Mouse (Mus musculus) midbrain, embryonic 15.5 days (tissue): Measurements from ENCODE around the gene Rsl1d1. TPM values are rescaled to one million over a fixed set of nuclear protein-coding genes. Genes with fewer than 3 reads are reported as not detected.
"Not testable (repeated sequence)": the region's sequence is repeated elsewhere in the genome, so short reads cannot be mapped to it uniquely, and the experiment has no call there.

ENCODE experiments used
- ATAC-seq: fragments of 200-750 bp; cut with Nextera tagmentation; replicated peaks from 2 replicates; pipeline ENCODE4 v1.8.0; 2017; ENCODE audit warnings: moderate TSS enrichment
- H3K27ac ChIP-seq: fragments of 300-500 bp; sonication (generic); 2 replicates; pipeline ENCODE4 v1.5.1; 2015; ENCODE audit warnings: mild to moderate bottlenecking, inconsistent platforms
- H3K27me3 ChIP-seq: fragments of 300-500 bp; sonication (generic); replicated peaks from 2 replicates; pipeline ENCODE4 v1.6.1; 2015; ENCODE audit warnings: inconsistent platforms
- H3K36me3 ChIP-seq: fragments of 300-500 bp; sonication (generic); replicated peaks from 2 replicates; pipeline ENCODE4 v1.6.1; 2015; ENCODE audit warnings: inconsistent platforms
- H3K4me1 ChIP-seq: fragments of 300-500 bp; sonication (generic); 2 replicates; pipeline ENCODE4 v1.6.1; 2015; ENCODE audit warnings: inconsistent platforms
- H3K4me2 ChIP-seq: fragments of 300-500 bp; sonication (generic); 2 replicates; pipeline ENCODE4 v1.6.1; 2015; ENCODE audit warnings: inconsistent platforms, mild to moderate bottlenecking, moderate library complexity
- H3K4me3 ChIP-seq: fragments of 300-500 bp; sonication (generic); 2 replicates; pipeline ENCODE4 v1.5.1; 2015; ENCODE audit warnings: mild to moderate bottlenecking, inconsistent platforms
- H3K9ac ChIP-seq: fragments of 300-500 bp; sonication (generic); 2 replicates; pipeline ENCODE4 v1.6.1; 2015; ENCODE audit warnings: mild to moderate bottlenecking, inconsistent platforms
- H3K9me3 ChIP-seq: fragments of 300-500 bp; sonication (generic); 2 replicates; pipeline ENCODE4 v1.6.1; 2016; ENCODE audit warnings: inconsistent platforms
- WGBS: fragments of 180-500 bp; shearing (Covaris S2); methylation state at CpG from one replicate; pipeline ENCODE4 v1.1.7; 2015; ENCODE audit warnings: mixed read lengths; 5-methylcytosine and 5-hydroxymethylcytosine counted together
- polyA plus RNA-seq: library from polyadenylated mRNA; unstranded; fragments of >200 nt; fragmentation: Nextera tagmentation; extraction: Ambion mirVana; gene quantifications from 2 replicates; pipeline ENCODE4 v1.2.1, GENCODE M21; 2015

Gene Rsl1d1
- polyA plus RNA-seq, 1 experiment from 2014 or later: 122 TPM

- ATAC-seq: no peak
- H3K4me2 ChIP-seq: no peak overlapping the region
- 77% methylated on average over 2 of the region's 2 CpGs for WGBS
These were observed 25.7 kb downstream of the Rsl1d1 start for GRCm38 (mm10) chr16:11177404-11177803.

GRCm38 (mm10) chr16:11176884-11177244 is 26.3 kb downstream of the Rsl1d1 start:
- WGBS: 4% methylated on average over 4 of the region's 4 CpGs
- peak overlapping the region; percentile 93 for H3K27ac ChIP-seq

More at GRCm38 (mm10) chr16:11177404-11177803, 25.7 kb downstream of the Rsl1d1 start:
- no peak overlapping the region for H3K9ac ChIP-seq
- peaks cover 22% of the 10 kb centered on the region for H3K4me1 ChIP-seq
- no peak overlapping the region for H3K27ac ChIP-seq
- no peaks in the 10 kb centered on the region for H3K27me3 ChIP-seq
- no peaks in the 10 kb centered on the region for H3K9me3 ChIP-seq
- H3K36me3 ChIP-seq: no peaks in the 10 kb centered on the region
- H3K4me3 ChIP-seq: no peak overlapping the region

GRCm38 (mm10) chr16:11176208-11176883 is 26.8 kb downstream of the Rsl1d1 start, which contains the start of gene Zc3h7a:
TSS of gene Zc3h7a (minus strand) at chr16:11176393.
- under 1% methylated on average over 57 of the region's 57 CpGs for WGBS
- peak; percentile 95 for ATAC-seq

More at GRCm38 (mm10) chr16:11176884-11177244, 26.3 kb downstream of the Rsl1d1 start:
- Histone ChIP-seq H3K9ac (peak overlapping the region; percentile 91), H3K4me2 (peak overlapping the region; percentile 80), H3K27me3 (no peaks in the 10 kb centered on the region), H3K4me1 (peaks cover 22% of the 10 kb centered on the region), H3K9me3 (no peaks in the 10 kb centered on the region), H3K4me3 (peak overlapping the region; percentile 93), H3K36me3 (no peaks in the 10 kb centered on the region)
- no peak for ATAC-seq

GRCm38 (mm10) chr16:11175489-11176207 is 27.5 kb downstream of the Rsl1d1 start:
- ATAC-seq: peak; percentile 69
- Histone ChIP-seq H3K4me3 (peak overlapping the region; percentile 93), H3K27me3 (no peaks in the 10 kb centered on the region), H3K36me3 (no peaks in the 10 kb centered on the region), H3K4me1 (peaks cover 22% of the 10 kb centered on the region), H3K4me2 (peak overlapping the region; percentile 80), H3K27ac (peak overlapping the region; percentile 93), H3K9me3 (no peaks in the 10 kb centered on the region), H3K9ac (peak overlapping the region; percentile 91)
- WGBS: under 1% methylated on average over 72 of the region's 72 CpGs

More at GRCm38 (mm10) chr16:11176208-11176883, 26.8 kb downstream of the Rsl1d1 start, which contains the start of gene Zc3h7a:
- no peaks in the 10 kb centered on the region for H3K9me3 ChIP-seq
- H3K36me3 ChIP-seq: no peaks in the 10 kb centered on the region
- H3K9ac ChIP-seq: peak within 1 kb of the TSS; percentile 91
- peak within 1 kb of the TSS; percentile 93 for H3K4me3 ChIP-seq
- H3K4me1 ChIP-seq: peaks cover 22% of the 10 kb centered on the region
- no peaks in the 10 kb centered on the region for H3K27me3 ChIP-seq
- peak within 1 kb of the TSS; percentile 80 for H3K4me2 ChIP-seq
- H3K27ac ChIP-seq: peak within 1 kb of the TSS; percentile 93

- Histone ChIP-seq H3K4me2 (peak overlapping the region; percentile 80), H3K27ac (peak overlapping the region; percentile 93), H3K27me3 (no peaks in the 10 kb centered on the region), H3K4me3 (peak overlapping the region; percentile 93), H3K9ac (peak overlapping the region; percentile 91), H3K36me3 (no peaks in the 10 kb centered on the region), H3K4me1 (peaks cover 22% of the 10 kb centered on the region), H3K9me3 (no peaks in the 10 kb centered on the region)
- WGBS: 17% methylated on average over 9 of the region's 9 CpGs
- ATAC-seq: no peak
These were observed 28.0 kb downstream of the Rsl1d1 start for GRCm38 (mm10) chr16:11175100-11175488.

- Histone ChIP-seq H3K27me3 (no peaks in the 10 kb centered on the region), H3K4me2 (peak overlapping the region; percentile 80), H3K36me3 (no peaks in the 10 kb centered on the region), H3K4me1 (peaks cover 22% of the 10 kb centered on the region), H3K9ac (peak overlapping the region; percentile 91; the same call in 1 of the 2 replicates), H3K9me3 (no peaks in the 10 kb centered on the region), H3K4me3 (peak overlapping the region; percentile 93), H3K27ac (no peak overlapping the region)
- WGBS: 6% methylated on average over 10 of the region's 10 CpGs
- ATAC-seq: no peak
These were observed 28.5 kb downstream of the Rsl1d1 start for GRCm38 (mm10) chr16:11174671-11175081.

GRCm38 (mm10) chr16:11171679-11172078 is 31.5 kb downstream of the Rsl1d1 start:
- no peak overlapping the region for H3K4me3 ChIP-seq
- H3K36me3 ChIP-seq: no peaks in the 10 kb centered on the region
- H3K4me2 ChIP-seq: no peak overlapping the region
- WGBS: 92% methylated on average over 6 of the region's 6 CpGs
- H3K9ac ChIP-seq: no peak overlapping the region
- H3K9me3 ChIP-seq: no peaks in the 10 kb centered on the region
- H3K27me3 ChIP-seq: no peaks in the 10 kb centered on the region
- ATAC-seq: no peak
- no peak overlapping the region for H3K27ac ChIP-seq
- H3K4me1 ChIP-seq: peaks cover 17% of the 10 kb centered on the region

- Histone ChIP-seq H3K9ac (no peak overlapping the region), H3K27ac (no peak overlapping the region), H3K27me3 (no peaks in the 10 kb centered on the region), H3K4me1 (no peaks in the 10 kb centered on the region), H3K4me3 (no peak overlapping the region), H3K9me3 (no peaks in the 10 kb centered on the region), H3K4me2 (no peak overlapping the region), H3K36me3 (peaks cover 13% of the 10 kb centered on the region; the same call in 1 of the 2 replicates)
- no peak for ATAC-seq
- 98% methylated on average over 2 of the region's 2 CpGs for WGBS
These were observed 36.7 kb downstream of the Rsl1d1 start for GRCm38 (mm10) chr16:11166431-11166830.

GRCm38 (mm10) chr16:11164695-11165255 is 38.4 kb downstream of the Rsl1d1 start:
- Histone ChIP-seq H3K4me1 (no peaks in the 10 kb centered on the region), H3K4me2 (no peak overlapping the region), H3K4me3 (no peak overlapping the region), H3K27ac (no peak overlapping the region), H3K36me3 (peaks cover 15% of the 10 kb centered on the region; the same call in 1 of the 2 replicates), H3K9ac (no peak overlapping the region), H3K9me3 (no peaks in the 10 kb centered on the region), H3K27me3 (no peaks in the 10 kb centered on the region)
- 85% methylated on average over 3 of the region's 3 CpGs for WGBS
- ATAC-seq: no peak

- not testable (repeated sequence) for H3K9me3 ChIP-seq, ATAC-seq, H3K9ac ChIP-seq, H3K4me1 ChIP-seq, H3K4me2 ChIP-seq, H3K27ac ChIP-seq, H3K4me3 ChIP-seq, H3K27me3 ChIP-seq
- H3K36me3 ChIP-seq: peaks cover 53% of the 10 kb centered on the region
- WGBS: 80% methylated on average over 1 of the region's 3 CpGs
These were observed 45.4 kb downstream of the Rsl1d1 start for GRCm38 (mm10) chr16:11157721-11158120.

GRCm38 (mm10) chr16:11154500-11154899 is 48.6 kb downstream of the Rsl1d1 start:
- H3K4me2 ChIP-seq: no peak overlapping the region
- no peaks in the 10 kb centered on the region for H3K27me3 ChIP-seq
- no peaks in the 10 kb centered on the region for H3K4me1 ChIP-seq
- peaks cover 48% of the 10 kb centered on the region for H3K36me3 ChIP-seq
- no peak overlapping the region for H3K9ac ChIP-seq
- H3K27ac ChIP-seq: no peak overlapping the region
- H3K9me3 ChIP-seq: no peaks in the 10 kb centered on the region
- no peak overlapping the region for H3K4me3 ChIP-seq
- no peak for ATAC-seq

GRCm38 (mm10) chr16:11143706-11144483 is 59.2 kb downstream of the Rsl1d1 start:
- H3K9me3 ChIP-seq, H3K9ac ChIP-seq, H3K4me3 ChIP-seq, H3K4me2 ChIP-seq, H3K4me1 ChIP-seq, ATAC-seq, H3K27ac ChIP-seq, H3K27me3 ChIP-seq: not testable (repeated sequence)
- peaks cover 29% of the 10 kb centered on the region for H3K36me3 ChIP-seq
- WGBS: 17% methylated on average over 56 of the region's 56 CpGs
